Mouse (Mus musculus) forebrain, embryonic 12.5 days (tissue): ENCODE data around the gene Hirip3. TPM values are rescaled to one million over a fixed set of nuclear protein-coding genes. Genes with fewer than 3 reads are reported as not detected.

Source experiments
- ATAC-seq: fragments of 200-750 bp; cut with Nextera tagmentation; 2 replicates; pipeline ENCODE4 v1.8.0; 2017; ENCODE audit warnings: moderate TSS enrichment; ENCODE audit not compliant: low FRiP score
- H3K27ac ChIP-seq: fragments of 300-500 bp; sonication (generic); 2 replicates; pipeline ENCODE4 v1.5.1; 2016; ENCODE audit warnings: mild to moderate bottlenecking
- H3K27me3 ChIP-seq: fragments of 300-500 bp; sonication (generic); 2 replicates; pipeline ENCODE4 v1.6.1; 2016; ENCODE audit warnings: mild to moderate bottlenecking
- H3K36me3 ChIP-seq: fragments of 300-500 bp; sonication (generic); replicated peaks from 2 replicates; pipeline ENCODE4 v1.6.1; 2016; ENCODE audit warnings: mild to moderate bottlenecking
- H3K4me1 ChIP-seq: fragments of 300-500 bp; sonication (generic); 2 replicates; pipeline ENCODE4 v1.6.1; 2016
- H3K4me2 ChIP-seq: fragments of 300-500 bp; sonication (generic); 2 replicates; pipeline ENCODE4 v1.6.1; 2016; ENCODE audit warnings: mild to moderate bottlenecking, moderate library complexity
- H3K4me3 ChIP-seq: fragments of 300-500 bp; sonication (generic); replicated peaks from 2 replicates; pipeline ENCODE4 v1.5.1; 2016; ENCODE audit warnings: mild to moderate bottlenecking
- H3K9ac ChIP-seq: fragments of 300-500 bp; sonication (generic); 2 replicates; pipeline ENCODE4 v1.6.1; 2016; ENCODE audit warnings: mild to moderate bottlenecking
- H3K9me3 ChIP-seq: fragments of 300-500 bp; sonication (generic); 2 replicates; pipeline ENCODE4 v1.6.1; 2016
- WGBS: fragments of 180-500 bp; shearing (Covaris S2); methylation state at CpG from one replicate; pipeline ENCODE4 v1.1.7; 2016; 5-methylcytosine and 5-hydroxymethylcytosine counted together
- polyA plus RNA-seq: library from polyadenylated mRNA; unstranded; fragments of >200 nt; fragmentation: Nextera tagmentation; extraction: Ambion mirVana; gene quantifications from 2 replicates; pipeline ENCODE4 v1.2.1, GENCODE M21; 2016

The Hirip3 gene
- polyA plus RNA-seq, 1 experiment from 2014 or later: 53.3 TPM

- Histone ChIP-seq H3K4me2 (peak overlapping the region; percentile 54), H3K27me3 (peaks cover 10% of the 10 kb centered on the region), H3K27ac (peak overlapping the region; percentile 50; the same call in 1 of the 2 replicates), H3K4me1 (peaks cover 19% of the 10 kb centered on the region), H3K36me3 (no peaks in the 10 kb centered on the region), H3K9me3 (no peaks in the 10 kb centered on the region), H3K9ac (peak overlapping the region; percentile 44; the same call in 1 of the 2 replicates), H3K4me3 (peak overlapping the region; percentile 35)
- peak; percentile 87 for ATAC-seq
- under 1% methylated on average over 21 of the region's 21 CpGs for WGBS
Observed at GRCm38 (mm10) chr7:126832036-126832598, 29.7 kb upstream of the Hirip3 start.

- Histone ChIP-seq H3K4me2 (no peak overlapping the region), H3K36me3 (no peaks in the 10 kb centered on the region), H3K27ac (no peak overlapping the region), H3K9ac (no peak overlapping the region), H3K4me1 (peaks cover 19% of the 10 kb centered on the region), H3K9me3 (no peaks in the 10 kb centered on the region), H3K4me3 (no peak overlapping the region), H3K27me3 (peaks cover 10% of the 10 kb centered on the region)
- WGBS: 100% methylated on average over 1 of the region's 1 CpGs
- ATAC-seq: no peak
Observed at GRCm38 (mm10) chr7:126833294-126833693, 28.5 kb upstream of the Hirip3 start.

GRCm38 (mm10) chr7:126843276-126843675 is 18.5 kb upstream of the Hirip3 start:
- no peak for ATAC-seq
- no peak overlapping the region for H3K9ac ChIP-seq
- H3K27me3 ChIP-seq: peaks cover 13% of the 10 kb centered on the region
- H3K36me3 ChIP-seq: no peaks in the 10 kb centered on the region
- H3K27ac ChIP-seq: no peak overlapping the region
- H3K4me3 ChIP-seq: no peak overlapping the region
- H3K9me3 ChIP-seq: no peaks in the 10 kb centered on the region
- no peak overlapping the region for H3K4me2 ChIP-seq
- H3K4me1 ChIP-seq: peaks cover 14% of the 10 kb centered on the region
- WGBS: 86% methylated on average over 9 of the region's 9 CpGs

GRCm38 (mm10) chr7:126845516-126845915 is 16.3 kb upstream of the Hirip3 start:
- H3K9ac ChIP-seq: no peak overlapping the region
- no peak overlapping the region for H3K4me2 ChIP-seq
- peaks cover 34% of the 10 kb centered on the region for H3K27me3 ChIP-seq
- no peak overlapping the region for H3K4me3 ChIP-seq
- whole genome bisulfite sequencing: 28% methylated on average over 2 of the region's 2 CpGs
- ATAC-seq: no peak; the same call in 1 of the 2 replicates
- no peaks in the 10 kb centered on the region for H3K36me3 ChIP-seq
- peaks cover 26% of the 10 kb centered on the region for H3K4me1 ChIP-seq
- H3K9me3 ChIP-seq: no peaks in the 10 kb centered on the region
- H3K27ac ChIP-seq: no peak overlapping the region

GRCm38 (mm10) chr7:126847116-126847420 is 14.7 kb upstream of the Hirip3 start, which contains the start of gene Doc2a:
Gene Doc2a (plus strand): TSS chr7:126847416.
- Histone ChIP-seq H3K27ac (no peak within 1 kb of the TSS; the same call in 1 of the 2 replicates), H3K4me1 (peaks cover 34% of the 10 kb centered on the region)

GRCm38 (mm10) chr7:126847421-126848398 is 14.1 kb upstream of the Hirip3 start:
- H3K4me1 ChIP-seq: peaks cover 40% of the 10 kb centered on the region
- H3K36me3 ChIP-seq: peaks cover 14% of the 10 kb centered on the region
- H3K9ac ChIP-seq: peak overlapping the region; percentile 75
- peak; percentile 70 for ATAC-seq
- no peak overlapping the region; the same call in 1 of the 2 replicates for H3K27ac ChIP-seq
- under 1% methylated on average over 63 of the region's 74 CpGs for WGBS
- H3K4me3 ChIP-seq: peak overlapping the region; percentile 64
- H3K4me2 ChIP-seq: peak overlapping the region; percentile 100
- H3K9me3 ChIP-seq: no peaks in the 10 kb centered on the region
- H3K27me3 ChIP-seq: peaks cover 42% of the 10 kb centered on the region

More at GRCm38 (mm10) chr7:126847116-126847420, 14.7 kb upstream of the Hirip3 start, which contains the start of gene Doc2a:
- H3K9ac ChIP-seq: peak within 1 kb of the TSS; percentile 75
- peaks cover 42% of the 10 kb centered on the region for H3K27me3 ChIP-seq
- H3K9me3 ChIP-seq: no peaks in the 10 kb centered on the region
- 0 out of 2 replicates have a peak, but pooled peaks have one; percentile 15 for ATAC-seq
- peaks cover 8% of the 10 kb centered on the region for H3K36me3 ChIP-seq
- 31% methylated on average over 4 of the region's 4 CpGs for WGBS
- peak within 1 kb of the TSS; percentile 64 for H3K4me3 ChIP-seq
- H3K4me2 ChIP-seq: peak within 1 kb of the TSS; percentile 100

GRCm38 (mm10) chr7:126848794-126849193 is 13.0 kb upstream of the Hirip3 start:
- peak overlapping the region; percentile 75 for H3K9ac ChIP-seq
- peaks cover 43% of the 10 kb centered on the region for H3K4me1 ChIP-seq
- ATAC-seq: 0 out of 2 replicates have a peak, but pooled peaks have one; percentile 18
- H3K9me3 ChIP-seq: no peaks in the 10 kb centered on the region
- H3K27ac ChIP-seq: no peak overlapping the region
- peaks cover 25% of the 10 kb centered on the region for H3K36me3 ChIP-seq
- peak overlapping the region; percentile 100 for H3K4me2 ChIP-seq
- 24% methylated on average over 10 of the region's 10 CpGs for WGBS
- peak overlapping the region; percentile 64 for H3K4me3 ChIP-seq
- peaks cover 45% of the 10 kb centered on the region for H3K27me3 ChIP-seq

- peaks cover 43% of the 10 kb centered on the region for H3K4me1 ChIP-seq
- H3K4me3 ChIP-seq: no peak overlapping the region
- H3K9ac ChIP-seq: no peak overlapping the region
- no peak overlapping the region for H3K4me2 ChIP-seq
- peaks cover 38% of the 10 kb centered on the region for H3K36me3 ChIP-seq
- ATAC-seq: no peak
- no peaks in the 10 kb centered on the region for H3K9me3 ChIP-seq
- H3K27me3 ChIP-seq: peaks cover 42% of the 10 kb centered on the region
- whole genome bisulfite sequencing: 86% methylated on average over 6 of the region's 6 CpGs
- no peak overlapping the region for H3K27ac ChIP-seq
Observed at GRCm38 (mm10) chr7:126850161-126850560, 11.6 kb upstream of the Hirip3 start.

- Histone ChIP-seq H3K4me1 (peaks cover 43% of the 10 kb centered on the region), H3K9me3 (no peaks in the 10 kb centered on the region), H3K9ac (no peak overlapping the region; the same call in 1 of the 2 replicates), H3K27ac (no peak overlapping the region), H3K4me3 (no peak overlapping the region), H3K36me3 (peaks cover 49% of the 10 kb centered on the region), H3K27me3 (peaks cover 42% of the 10 kb centered on the region), H3K4me2 (no peak overlapping the region)
- WGBS: 28% methylated on average over 12 of the region's 12 CpGs
- no peak for ATAC-seq
Observed at GRCm38 (mm10) chr7:126851192-126851591, 10.6 kb upstream of the Hirip3 start.

GRCm38 (mm10) chr7:126853454-126853853 is 8.3 kb upstream of the Hirip3 start:
- Histone ChIP-seq H3K36me3 (peaks cover 71% of the 10 kb centered on the region), H3K4me3 (no peak overlapping the region), H3K9ac (no peak overlapping the region), H3K4me1 (peaks cover 27% of the 10 kb centered on the region), H3K4me2 (no peak overlapping the region), H3K9me3 (no peaks in the 10 kb centered on the region), H3K27ac (no peak overlapping the region), H3K27me3 (peaks cover 31% of the 10 kb centered on the region)
- WGBS: 88% methylated on average over 5 of the region's 5 CpGs
- no peak for ATAC-seq

- H3K9me3 ChIP-seq: no peaks in the 10 kb centered on the region
- peaks cover 10% of the 10 kb centered on the region for H3K27me3 ChIP-seq
- 0 out of 2 replicates have a peak overlapping the region, but pooled peaks have one; percentile 8 for H3K27ac ChIP-seq
- H3K9ac ChIP-seq: no peak overlapping the region
- 70% methylated on average over 3 of the region's 3 CpGs for WGBS
- H3K4me3 ChIP-seq: no peak overlapping the region
- ATAC-seq: no peak
- no peak overlapping the region for H3K4me2 ChIP-seq
- peaks cover 86% of the 10 kb centered on the region for H3K36me3 ChIP-seq
- peaks cover 18% of the 10 kb centered on the region for H3K4me1 ChIP-seq
Observed at GRCm38 (mm10) chr7:126855641-126856040, 6.1 kb upstream of the Hirip3 start.

- H3K4me1 ChIP-seq: peaks cover 19% of the 10 kb centered on the region
- no peak overlapping the region for H3K9ac ChIP-seq
- H3K4me3 ChIP-seq: no peak overlapping the region
- no peak overlapping the region for H3K4me2 ChIP-seq
- ATAC-seq: no peak
- no peaks in the 10 kb centered on the region for H3K9me3 ChIP-seq
- H3K36me3 ChIP-seq: peaks cover 81% of the 10 kb centered on the region
- peaks cover 4% of the 10 kb centered on the region for H3K27me3 ChIP-seq
- WGBS: 75% methylated on average over 9 of the region's 9 CpGs
- H3K27ac ChIP-seq: no peak overlapping the region
Observed at GRCm38 (mm10) chr7:126856741-126857420, 4.9 kb upstream of the Hirip3 start.
